Comparison of ENCODE assay signal across 16 mouse cellular contexts in the genomic region with DNA sequence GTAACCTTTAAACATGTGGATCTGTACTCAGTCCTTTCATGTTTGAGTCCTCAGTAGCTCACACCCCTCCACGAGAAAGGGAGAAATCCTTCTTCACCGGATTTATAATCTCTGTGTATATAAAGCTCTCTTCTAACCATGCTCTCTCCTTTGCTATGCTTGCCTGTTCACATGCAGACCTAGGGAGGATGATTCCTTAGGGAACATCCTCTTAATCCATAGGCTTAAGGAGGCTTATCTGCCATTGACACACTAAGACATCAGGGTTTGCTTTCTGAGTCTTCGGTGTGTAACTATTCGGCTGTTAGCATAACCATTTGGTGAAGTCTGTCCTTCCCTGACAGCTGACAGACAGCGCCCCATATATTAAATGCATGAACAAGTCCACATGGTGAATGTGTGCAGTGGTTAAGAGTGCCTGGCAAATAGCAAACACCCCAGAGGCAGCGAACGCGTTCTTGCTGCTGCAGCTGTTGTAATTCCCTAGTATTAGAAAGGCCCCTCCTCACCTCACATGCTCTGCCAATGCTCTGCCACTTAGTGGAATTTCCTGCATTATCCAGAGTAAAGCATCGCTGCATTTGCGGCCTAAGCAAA.
"Had no signal": no experiment of that assay in that cellular context is flagged by ENCODE, and none has a peak within 500 bp of the region (broad histone marks: within the 10 kb centered on the region; RNA-seq: fewer than 3 reads in every experiment).

No protein-coding gene starts in this region.

- DNase-seq: kidney, adult 2 months; kidney, postnatal 14 days; left cerebral cortex, postnatal 4 days; liver; liver, embryonic 13.5 days; liver, postnatal 0 days; lung, postnatal 14 days; spleen, adult 18-20 months; thymus, adult 18-20 months; thymus, postnatal 36 days had no signal

- ATAC-seq: intestine, embryonic 16.5 days; liver, postnatal 0 days had no signal

- H3K36me3 ChIP-seq: kidney, embryonic 15.5 days; liver, embryonic 13.5 days; lung, embryonic 15.5 days; neural tube, embryonic 12.5 days had no signal

- H3K4me2 ChIP-seq: kidney, embryonic 15.5 days; liver, embryonic 13.5 days; lung, embryonic 15.5 days; neural tube, embryonic 12.5 days had no signal

- H3K27ac ChIP-seq: kidney, embryonic 15.5 days; liver, embryonic 13.5 days; lung, embryonic 15.5 days; macrophage; neural tube, embryonic 12.5 days had no signal

- H3K9me3 ChIP-seq: kidney, embryonic 15.5 days; liver, embryonic 13.5 days; lung, embryonic 15.5 days; megakaryocyte, embryonic 14.5 days; neural tube, embryonic 12.5 days had no signal

- H3K9ac ChIP-seq: kidney, embryonic 15.5 days; liver, embryonic 13.5 days; liver, postnatal 0 days; lung, embryonic 15.5 days; neural tube, embryonic 12.5 days had no signal

- H3K4me3 ChIP-seq: kidney, embryonic 15.5 days; liver, embryonic 13.5 days; lung, embryonic 15.5 days; megakaryocyte, embryonic 14.5 days; neural tube, embryonic 12.5 days had no signal

- H3K27me3 ChIP-seq: kidney, embryonic 15.5 days; liver, embryonic 13.5 days; lung, embryonic 15.5 days; megakaryocyte, embryonic 14.5 days; neural tube, embryonic 12.5 days had no signal

- H3K4me1 ChIP-seq: liver, embryonic 13.5 days; lung, embryonic 15.5 days; neural tube, embryonic 12.5 days had no signal
